Mouse (Mus musculus) MEL (cell line): ENCODE data around the gene Tuft1. TPM values are rescaled to one million over a fixed set of nuclear protein-coding genes. Genes with fewer than 3 reads are reported as not detected.

Experiments
- DNase-seq: peaks from one replicate; pipeline ENCODE4 v3.0.0; 2011; ENCODE audit warnings: low read depth, low spot score
- H3K27ac ChIP-seq: 2 replicates; pipeline ENCODE4 v1.5.1; 2012; ENCODE audit warnings: low read depth, mild to moderate bottlenecking, control low read depth, low read length, moderate library complexity; ENCODE audit not compliant: control insufficient read depth
- H3K27me3 ChIP-seq, 2 experiments: fragments of 150-350 bp in 1 of 2; sonication (generic) in 1 of 2; 2 replicates each; pipeline ENCODE4 v1.6.1; 2012; ENCODE audit warnings: low read length in 2 of 2, mild to moderate bottlenecking in 2 of 2, improper control_type of control experiment in 1 of 2, moderate library complexity in 1 of 2; ENCODE audit not compliant: insufficient read depth in 2 of 2, control insufficient read depth in 1 of 2
- H3K36me3 ChIP-seq, 2 experiments: 2 replicates each; pipeline ENCODE4 v1.6.1; 2012 to 2014; ENCODE audit warnings: low read length in 2 of 2, improper control_type of control experiment in 1 of 2, inconsistent platforms in 1 of 2, mild to moderate bottlenecking in 1 of 2; ENCODE audit not compliant: insufficient read depth in 2 of 2, control insufficient read depth in 1 of 2
- H3K4me1 ChIP-seq, 2 experiments: fragments of 150-350 bp in 1 of 2; sonication (generic) in 1 of 2; 2 replicates each; pipeline ENCODE4 v1.6.1; 2012; ENCODE audit warnings: low read length in 2 of 2, improper control_type of control experiment in 1 of 2, mild to moderate bottlenecking in 1 of 2; ENCODE audit not compliant: insufficient read depth in 2 of 2, control insufficient read depth in 1 of 2
- H3K4me3 ChIP-seq, 2 experiments: fragments of 150-350 bp in 1 of 2; sonication (generic) in 1 of 2; 2 replicates each; pipeline ENCODE4 v1.5.1; 2012; ENCODE audit warnings: low read depth in 2 of 2, low read length in 2 of 2, mild to moderate bottlenecking in 2 of 2, moderate library complexity in 2 of 2, control low read depth in 1 of 2, improper control_type of control experiment in 1 of 2; ENCODE audit not compliant: control insufficient read depth in 1 of 2, insufficient read depth in 1 of 2
- H3K79me2 ChIP-seq: 2 replicates; pipeline ENCODE4 v1.6.1; 2012; ENCODE audit warnings: mild to moderate bottlenecking, low read length, moderate library complexity; ENCODE audit not compliant: control insufficient read depth, poor library complexity, insufficient read depth
- H3K9ac ChIP-seq: 2 replicates; pipeline ENCODE4 v1.6.1; 2012; ENCODE audit warnings: low read depth, mild to moderate bottlenecking, control low read depth, low read length, moderate library complexity; ENCODE audit not compliant: control insufficient read depth, poor library complexity, severe bottlenecking
- H3K9me3 ChIP-seq: fragments of 150-350 bp; sonication (generic); replicated peaks from 2 replicates; pipeline ENCODE4 v1.6.1; 2012; ENCODE audit warnings: mild to moderate bottlenecking, low read length, improper control_type of control experiment, moderate library complexity; ENCODE audit not compliant: insufficient read depth
- CHD1 ChIP-seq: IDR thresholded peaks from 2 replicates; pipeline ENCODE4 v1.6.1; 2012; ENCODE audit warnings: low read depth, mild to moderate bottlenecking, inconsistent platforms, low read length, improper control_type of control experiment
- CHD2 ChIP-seq: IDR thresholded peaks from 2 replicates; pipeline ENCODE4 v1.6.1; 2011; ENCODE audit warnings: low read length, improper control_type of control experiment
- ELF1 ChIP-seq: IDR thresholded peaks from 2 replicates; pipeline ENCODE4 v1.6.1; 2014; ENCODE audit warnings: low read depth, mild to moderate bottlenecking, inconsistent platforms, low read length, improper control_type of control experiment, moderate library complexity
- EP300 ChIP-seq, 2 experiments: IDR thresholded peaks; 2 replicates each; pipeline ENCODE4 v1.6.1; 2011; ENCODE audit warnings: improper control_type of control experiment in 2 of 2, low read length in 2 of 2, low read depth in 1 of 2, mild to moderate bottlenecking in 1 of 2
- GABPA ChIP-seq: IDR thresholded peaks from 2 replicates; pipeline ENCODE4 v1.6.1; 2012; ENCODE audit warnings: low read depth, mild to moderate bottlenecking, inconsistent platforms, low read length, improper control_type of control experiment, moderate library complexity
- GATA1 ChIP-seq: IDR thresholded peaks from 2 replicates; pipeline ENCODE4 v1.6.1; 2011; ENCODE audit warnings: low read depth, low read length, improper control_type of control experiment
- JUND ChIP-seq: IDR thresholded peaks from 2 replicates; pipeline ENCODE4 v1.6.1; 2011; ENCODE audit warnings: low read depth, mild to moderate bottlenecking, improper control_type of control experiment, low read length
- MEF2A ChIP-seq: IDR thresholded peaks from 2 replicates; pipeline ENCODE4 v1.6.1; 2014; ENCODE audit warnings: low read depth, mild to moderate bottlenecking, inconsistent platforms, low read length, improper control_type of control experiment; ENCODE audit not compliant: poor library complexity, insufficient replicate concordance, severe bottlenecking; ENCODE audit errors: extremely low read depth
- MYB ChIP-seq: IDR thresholded peaks from 2 replicates; pipeline ENCODE4 v1.6.1; 2011; ENCODE audit warnings: mild to moderate bottlenecking, low read depth, low read length, improper control_type of control experiment
- NRF1 ChIP-seq: IDR thresholded peaks from 2 replicates; pipeline ENCODE4 v1.6.1; 2014; ENCODE audit warnings: low read depth, mild to moderate bottlenecking, inconsistent platforms, low read length, improper control_type of control experiment, moderate library complexity; ENCODE audit not compliant: poor library complexity, insufficient read depth, severe bottlenecking
- POLR2A ChIP-seq, 2 experiments: IDR thresholded peaks; 2 replicates each; pipeline ENCODE4 v1.6.1; 2011 to 2012; ENCODE audit warnings: low read length in 2 of 2, mild to moderate bottlenecking in 2 of 2, control low read depth in 1 of 2, improper control_type of control experiment in 1 of 2, low read depth in 1 of 2, moderate library complexity in 1 of 2; ENCODE audit not compliant: control insufficient read depth in 1 of 2, insufficient read depth in 1 of 2, poor library complexity in 1 of 2
- POLR2AphosphoS2 ChIP-seq: IDR thresholded peaks from 2 replicates; pipeline ENCODE4 v1.6.1; 2011; ENCODE audit warnings: low read length, improper control_type of control experiment
- TAL1 ChIP-seq: IDR thresholded peaks from 2 replicates; pipeline ENCODE4 v1.6.1; 2012; ENCODE audit warnings: mild to moderate bottlenecking, inconsistent platforms, low read length, moderate library complexity, mixed read lengths
- TCF12 ChIP-seq: IDR thresholded peaks from 2 replicates; pipeline ENCODE4 v1.6.1; 2014; ENCODE audit warnings: low read depth, mild to moderate bottlenecking, inconsistent platforms, low read length, improper control_type of control experiment, moderate library complexity
- USF2 ChIP-seq, 2 experiments: IDR thresholded peaks; 2 replicates each; pipeline ENCODE4 v1.6.1; 2011 to 2012; ENCODE audit warnings: improper control_type of control experiment in 2 of 2, low read length in 2 of 2, borderline replicate concordance in 1 of 2, inconsistent platforms in 1 of 2, low read depth in 1 of 2, mild to moderate bottlenecking in 1 of 2; ENCODE audit not compliant: insufficient read depth in 1 of 2
- polyA plus RNA-seq, 2 experiments: library from polyadenylated mRNA; stranded (reverse) in 1 of 2; unstranded in 1 of 2; fragments of >175 nt in 1 of 2; fragments of >200 nt in 1 of 2; gene quantifications; 2 replicates each; pipeline versions ENCODE4 v1.2.1 to v1.2.4; 2012; ENCODE audit warnings: low replicate concordance in 2 of 2, low read depth in 1 of 2; ENCODE audit not compliant: insufficient read length in 2 of 2, insufficient read depth in 1 of 2, missing spikeins in 1 of 2
- total RNA-seq: library from RNA; depleted of rRNA; stranded (reverse); fragments of 300-350 nt; gene quantifications from 2 replicates; pipeline ENCODE4 v1.2.3, GENCODE M21; 2012

The Tuft1 gene
- total and polyA plus RNA-seq, 3 experiments: 6.6 to 13.5 TPM; not detected in 1

- no peaks in the 10 kb centered on the region for H3K79me2 ChIP-seq
- no peak overlapping the region for H3K9ac ChIP-seq
- H3K36me3 ChIP-seq: no peaks in the 10 kb centered on the region
- TF ChIP-seq JUND: no peak
- no peak for TF ChIP-seq CHD1
- no peak for TF ChIP-seq MEF2A
- no peak for TF ChIP-seq MYB
- no peak for TF ChIP-seq TAL1
- TF ChIP-seq CHD2: no peak
- TF ChIP-seq GABPA: no peak
- no peak for TF ChIP-seq USF2 (IDR thresholded peaks at IDR 0.05; ENCODE audit: borderline replicate concordance in 1 of 2, insufficient read depth in 1 of 2, low read depth in 1 of 2, low read length in 2 of 2)
- 0 out of 4 replicates have a peak, but pooled peaks cover 0 to 4% of the 10 kb centered on the region in 2 experiments for H3K4me1 ChIP-seq
- no peak overlapping the region for H3K27ac ChIP-seq
- no peak for DNase-seq
- no peaks in the 10 kb centered on the region for H3K9me3 ChIP-seq
- H3K27me3 ChIP-seq: no peaks in the 10 kb centered on the region
- H3K4me3 ChIP-seq: no peak overlapping the region
Observed at GRCm38 (mm10) chr3:94613258-94613878, 45.3 kb downstream of the Tuft1 start.

GRCm38 (mm10) chr3:94612274-94612673 is 46.4 kb downstream of the Tuft1 start:
- DNase-seq: no peak
- H3K27me3 ChIP-seq: no peaks in the 10 kb centered on the region
- H3K4me1 ChIP-seq: 0 out of 4 replicates have a peak, but pooled peaks cover 0 to 4% of the 10 kb centered on the region in 2 experiments
- H3K4me3 ChIP-seq: no peak overlapping the region
- H3K36me3 ChIP-seq: no peaks in the 10 kb centered on the region
- H3K27ac ChIP-seq: no peak overlapping the region
- H3K79me2 ChIP-seq: no peaks in the 10 kb centered on the region
- TF ChIP-seq POLR2A (IDR thresholded peaks at IDR 0.05; ENCODE audit: control insufficient read depth in 1 of 2, insufficient read depth in 1 of 2, low read depth in 1 of 2, low read length in 2 of 2, poor library complexity in 1 of 2) (no peak), NRF1 (no peak), MYB (no peak), JUND (no peak), TCF12 (no peak), ELF1 (no peak)
- TF ChIP-seq, all 39 proteins: peak for 0
- Histone ChIP-seq H3K9ac (no peak overlapping the region), H3K9me3 (no peaks in the 10 kb centered on the region)

GRCm38 (mm10) chr3:94611834-94612233 is 46.8 kb downstream of the Tuft1 start:
- H3K36me3 ChIP-seq: no peaks in the 10 kb centered on the region
- H3K79me2 ChIP-seq: no peaks in the 10 kb centered on the region
- DNase-seq: no peak
- H3K4me1 ChIP-seq: 0 out of 4 replicates have a peak, but pooled peaks cover 0 to 4% of the 10 kb centered on the region in 2 experiments
- H3K9me3 ChIP-seq: no peaks in the 10 kb centered on the region
- H3K27ac ChIP-seq: no peak overlapping the region
- no peaks in the 10 kb centered on the region for H3K27me3 ChIP-seq
- TF ChIP-seq GATA1: peak; percentile 80
- no peak for TF ChIP-seq USF2 (IDR thresholded peaks at IDR 0.05; ENCODE audit: borderline replicate concordance in 1 of 2, insufficient read depth in 1 of 2, low read depth in 1 of 2, low read length in 2 of 2)
- no peak for TF ChIP-seq TCF12
- TF ChIP-seq POLR2AphosphoS2: no peak
- TF ChIP-seq EP300 (IDR thresholded peaks at IDR 0.05; ENCODE audit: low read depth in 1 of 2, low read length in 2 of 2): no peak
- TF ChIP-seq, all 39 proteins: peak for 1
- Histone ChIP-seq H3K9ac (no peak overlapping the region), H3K4me3 (no peak overlapping the region)
